Mouse (Mus musculus) pancreas, adult 10 weeks (tissue): ENCODE data around the gene Adss. TPM values are rescaled to one million over a fixed set of nuclear protein-coding genes. Genes with fewer than 3 reads are reported as not detected.

Experiments
- polyA plus RNA-seq: library from polyadenylated mRNA; stranded (reverse); fragments of 350-450 nt; fragmentation: Illumina TruSeq; extraction: RNeasy Lipid Tissue Mini Kit (QIAGEN cat#74804); gene quantifications from one replicate; pipeline ENCODE4 v1.2.3, GENCODE M21; 2015; ENCODE audit warnings: low read depth, low replicate concordance; ENCODE audit not compliant: insufficient read depth

The Adss gene
- polyA plus RNA-seq, result 8.6 TPM

GRCm38 (mm10) chr1:177796193-177796939 lies at the start of gene Adss:
Adss (minus strand) TSS chr1:177796511.

GRCm38 (mm10) chr1:177729043-177730024 lies 67.0 kb downstream of the Adss start, which contains the start of gene 1700016C15Rik:
1700016C15Rik (plus strand) TSS chr1:177729814.

Other genes starting within 250 kb of the Adss start
- not detected for gene 1700016C15Rik, start 66.7 kb downstream of the Adss start, polyA plus RNA-seq
- not detected for gene Catspere2, start 186.9 kb upstream of the Adss start, polyA plus RNA-seq